In the genomic region with DNA sequence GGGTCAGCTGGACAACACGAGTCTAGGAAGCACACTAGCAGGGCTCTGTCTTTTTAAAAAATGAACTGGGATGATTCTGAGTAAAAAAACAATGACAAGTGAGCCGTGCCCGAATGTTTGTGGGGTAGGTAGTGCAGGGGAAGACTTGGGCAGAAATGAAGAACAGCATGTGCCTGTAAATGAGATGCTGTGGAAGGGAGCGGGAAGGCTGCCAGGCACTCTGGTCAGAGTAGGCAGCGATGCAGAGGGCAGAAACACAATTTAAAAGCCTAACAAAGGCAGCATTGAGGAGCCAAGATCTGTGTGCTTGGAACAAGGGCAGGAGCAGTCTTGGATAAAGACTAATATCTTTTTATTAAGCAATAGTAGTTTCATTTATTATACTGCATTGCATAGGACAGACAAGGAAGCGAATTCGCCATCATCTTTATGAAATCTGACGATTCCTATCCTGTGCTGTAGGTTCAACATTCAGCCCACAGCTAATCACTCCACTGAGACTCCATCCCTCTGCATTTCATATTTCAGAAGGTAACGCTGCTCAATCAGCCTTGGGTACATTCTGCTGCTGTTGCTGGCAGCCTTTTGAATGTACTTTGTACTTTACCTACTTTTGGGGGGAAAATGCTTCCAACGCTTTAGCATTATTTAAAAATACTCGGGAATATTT, we compare ENCODE assay signal across 9 mouse cellular contexts.
DNase-seq lines count a peak whose midpoint lies in the region.
"Had no signal": no experiment of that assay in that cellular context is flagged by ENCODE, and none has a peak within 500 bp of the region (broad histone marks: within the 10 kb centered on the region; RNA-seq: fewer than 3 reads in every experiment).

No protein-coding gene starts in this region.

- peak; percentile 5 for DNase-seq in urinary bladder, postnatal 14 days (ENCODE audit: low spot score)
- DNase-seq in urinary bladder, postnatal 36 days (ENCODE audit: low spot score in 2 of 2), result no peak
- DNase-seq in frontal cortex, postnatal 36 days (ENCODE audit: low spot score in 2 of 2), result peak; percentile 80 to 85
- peak; percentile 66 to 79 for DNase-seq in left cerebral cortex, postnatal 14 days (ENCODE audit: low spot score in 2 of 2)
- no peak for DNase-seq in adrenal gland, postnatal 4 days (ENCODE audit: low spot score in 2 of 2)
- DNase-seq in urinary bladder, adult 2 months (ENCODE audit: low spot score), result no peak
- no peak for DNase-seq in gastrocnemius, postnatal 4 days (ENCODE audit: low spot score in 2 of 2)
- no peak for DNase-seq in gastrocnemius, adult 18-20 months (ENCODE audit: low spot score)
- DNase-seq: adrenal gland, postnatal 14 days had no signal

- intact Hi-C loops in left cerebral cortex, postnatal 14 days (cut with DNase I), result no loop called here

Comparison
In these comparisons a context has a peak if more than half of its experiments do, and no peak if none do; other contexts are left out.
1. DNase-seq: peak in urinary bladder, postnatal 14 days (single experiment), frontal cortex, postnatal 36 days (2 of 2) and left cerebral cortex, postnatal 14 days (2 of 2); none in urinary bladder, postnatal 36 days (0 of 2), adrenal gland, postnatal 4 days (0 of 2), urinary bladder, adult 2 months (single experiment), gastrocnemius, postnatal 4 days (0 of 2) and gastrocnemius, adult 18-20 months (single experiment).